Mouse (Mus musculus) thymus, adult 2 months (tissue): ENCODE data around the gene Arhgef28. TPM values are rescaled to one million over a fixed set of nuclear protein-coding genes. Genes with fewer than 3 reads are reported as not detected.

ENCODE experiments used
- DNase-seq: peaks from one replicate; pipeline ENCODE4 v3.0.0; 2021
- H3K27ac ChIP-seq: fragments of 200-500 bp; 2 replicates; pipeline ENCODE4 v1.5.1; 2012; ENCODE audit warnings: low read length, control low read depth; ENCODE audit not compliant: control insufficient read depth, insufficient read depth
- H3K27me3 ChIP-seq: fragments of 200-500 bp; 2 replicates; pipeline ENCODE4 v1.6.1; 2012; ENCODE audit warnings: mild to moderate bottlenecking, low read length, moderate library complexity, mixed read lengths; ENCODE audit not compliant: control insufficient read depth, insufficient read depth
- H3K36me3 ChIP-seq: fragments of 200-500 bp; 2 replicates; pipeline ENCODE4 v1.6.1; 2012; ENCODE audit warnings: mild to moderate bottlenecking, low read length, moderate library complexity; ENCODE audit not compliant: control insufficient read depth, insufficient read depth
- H3K4me1 ChIP-seq: fragments of 200-500 bp; replicated peaks from 2 replicates; pipeline ENCODE4 v1.6.1; 2012; ENCODE audit warnings: low read length; ENCODE audit not compliant: control insufficient read depth, insufficient read depth
- H3K4me3 ChIP-seq: fragments of 200-500 bp; 2 replicates; pipeline ENCODE4 v1.5.1; 2012; ENCODE audit warnings: mild to moderate bottlenecking, low read length, control low read depth, moderate library complexity; ENCODE audit not compliant: control insufficient read depth, insufficient read depth
- CTCF ChIP-seq: fragments of 200-500 bp; IDR thresholded peaks from 2 replicates; pipeline ENCODE4 v1.5.1; 2012; ENCODE audit warnings: mild to moderate bottlenecking, control low read depth, low read length, moderate library complexity, borderline replicate concordance; ENCODE audit not compliant: control insufficient read depth, poor library complexity, insufficient read depth; ENCODE audit errors: extremely low read depth
- POLR2A ChIP-seq: fragments of 200-500 bp; IDR thresholded peaks from 2 replicates; pipeline ENCODE4 v1.6.1; 2012; ENCODE audit warnings: mild to moderate bottlenecking, low read length, control low read depth, moderate library complexity; ENCODE audit not compliant: control insufficient read depth, poor library complexity, insufficient read depth; ENCODE audit errors: extremely low read depth
- WGBS: fragments of 180-500 bp; shearing (Covaris S2); methylation state at CpG from one replicate; pipeline ENCODE4 v1.1.7; 2018; 5-methylcytosine and 5-hydroxymethylcytosine counted together
- polyA plus RNA-seq: library from polyadenylated mRNA; depleted of rRNA; stranded (reverse); fragments of >200 nt; gene quantifications from 2 replicates; pipeline ENCODE4 v1.2.3, GENCODE M21; 2012

The Arhgef28 gene
- polyA plus RNA-seq, 1 experiment: 2.0 TPM

DNA sequence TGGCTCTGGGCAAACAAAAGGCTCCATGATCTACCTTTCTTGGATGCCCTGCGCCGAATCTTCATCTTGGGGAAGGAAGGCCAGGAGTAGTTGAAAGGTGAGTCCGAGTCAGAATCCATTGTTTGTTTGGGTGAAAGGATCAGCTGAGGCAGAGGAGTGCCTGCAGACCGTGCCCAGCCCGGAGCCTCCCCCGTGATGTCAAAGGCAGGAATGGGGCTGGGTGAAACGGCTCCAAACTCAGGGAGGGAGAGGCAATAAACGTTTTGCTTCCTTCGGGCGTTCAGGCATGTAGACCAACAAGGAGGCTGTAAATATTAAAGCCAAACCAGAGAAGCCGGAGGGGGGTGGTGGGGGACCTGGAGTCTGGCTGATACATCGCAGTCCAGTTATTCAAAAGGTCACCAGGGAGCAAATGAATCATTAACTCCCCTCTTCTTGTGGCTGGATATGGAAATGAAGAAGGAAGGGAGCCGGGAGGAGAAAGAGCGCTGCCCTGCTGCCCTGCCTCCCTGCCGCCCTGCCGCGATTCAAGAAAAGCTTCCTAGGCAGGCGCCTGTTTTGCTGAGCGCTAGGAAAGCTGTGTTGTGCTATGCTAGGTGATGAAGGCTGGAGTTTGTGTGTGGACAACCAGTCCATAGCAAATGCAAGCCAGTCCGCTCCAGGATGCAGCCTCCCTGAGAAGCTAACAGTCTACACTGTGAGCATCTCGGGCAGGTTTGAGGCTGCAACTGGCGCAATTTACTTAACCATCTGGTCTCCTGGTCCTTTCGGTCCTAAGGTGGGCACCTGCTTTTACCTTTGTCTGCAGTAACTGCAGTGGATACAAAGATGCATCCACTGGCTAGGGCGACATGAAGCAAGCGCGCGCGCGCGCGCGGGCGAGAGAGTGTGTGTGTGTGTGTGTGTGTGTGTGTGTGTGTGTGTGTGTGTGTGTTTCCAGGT is 190.0 kb downstream of the Arhgef28 start:
- no peak for DNase-seq
- WGBS: 37% methylated on average over 33 of the region's 33 CpGs

DNA sequence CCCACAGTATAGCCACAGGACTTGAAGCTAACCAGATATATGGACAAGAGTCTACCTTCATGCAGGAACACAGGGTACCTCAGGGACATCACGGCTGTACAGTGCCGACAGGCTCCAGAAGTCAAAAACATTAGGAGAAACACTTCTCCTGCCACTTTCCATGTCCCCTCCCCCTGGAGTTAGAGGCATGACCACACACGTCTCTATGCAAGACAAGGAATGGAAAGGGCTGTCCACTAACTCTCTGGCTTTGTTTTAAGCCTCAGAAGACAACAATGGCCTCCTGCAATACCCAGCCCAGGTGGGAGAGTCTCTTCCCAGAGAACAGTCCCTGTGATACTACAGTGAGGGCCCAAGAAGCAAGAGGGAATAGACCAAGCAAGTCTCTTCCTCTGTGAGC is 191.3 kb downstream of the Arhgef28 start:
- Histone ChIP-seq H3K27ac (no peak overlapping the region), H3K36me3 (no peaks in the 10 kb centered on the region), H3K27me3 (no peaks in the 10 kb centered on the region; the same call in 1 of the 2 replicates), H3K4me3 (no peak overlapping the region), H3K4me1 (no peaks in the 10 kb centered on the region)
- no peak for TF ChIP-seq CTCF
- TF ChIP-seq POLR2A: no peak
- WGBS: 85% methylated on average over 3 of the region's 3 CpGs
- no peak for DNase-seq

More for the DNA sequence above, 190.0 kb downstream of the Arhgef28 start:
- H3K27me3 ChIP-seq: no peaks in the 10 kb centered on the region; the same call in 1 of the 2 replicates
- H3K27ac ChIP-seq: no peak overlapping the region
- H3K4me3 ChIP-seq: no peak overlapping the region
- no peaks in the 10 kb centered on the region for H3K4me1 ChIP-seq
- TF ChIP-seq POLR2A (no peak), CTCF (no peak)
- H3K36me3 ChIP-seq: no peaks in the 10 kb centered on the region

DNA sequence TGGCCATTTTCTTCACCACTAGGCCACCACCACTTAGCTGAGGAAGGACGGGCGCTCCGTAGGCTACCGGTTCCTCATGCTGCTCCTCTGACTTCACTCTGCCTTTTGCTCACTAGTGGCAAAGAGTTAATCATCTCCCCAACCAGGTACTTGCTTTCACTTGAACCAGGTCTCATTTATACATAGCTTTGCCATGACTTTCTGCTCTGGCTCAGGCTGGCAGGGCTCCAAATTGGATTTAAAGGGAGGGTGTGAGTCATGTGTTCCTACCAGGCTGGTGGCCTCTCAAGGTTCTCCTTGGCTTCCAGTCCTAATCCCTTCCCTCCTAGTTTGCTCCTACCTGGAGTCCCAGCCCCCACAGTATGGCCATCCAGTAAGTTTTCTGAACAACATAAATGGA is 192.5 kb downstream of the Arhgef28 start:
- H3K27me3 ChIP-seq: no peaks in the 10 kb centered on the region; the same call in 1 of the 2 replicates
- no peak for TF ChIP-seq POLR2A
- TF ChIP-seq CTCF: no peak
- no peak overlapping the region for H3K4me3 ChIP-seq
- no peak for DNase-seq
- H3K4me1 ChIP-seq: no peaks in the 10 kb centered on the region
- no peak overlapping the region for H3K27ac ChIP-seq
- H3K36me3 ChIP-seq: no peaks in the 10 kb centered on the region
- 99% methylated on average over 4 of the region's 4 CpGs for WGBS

DNA sequence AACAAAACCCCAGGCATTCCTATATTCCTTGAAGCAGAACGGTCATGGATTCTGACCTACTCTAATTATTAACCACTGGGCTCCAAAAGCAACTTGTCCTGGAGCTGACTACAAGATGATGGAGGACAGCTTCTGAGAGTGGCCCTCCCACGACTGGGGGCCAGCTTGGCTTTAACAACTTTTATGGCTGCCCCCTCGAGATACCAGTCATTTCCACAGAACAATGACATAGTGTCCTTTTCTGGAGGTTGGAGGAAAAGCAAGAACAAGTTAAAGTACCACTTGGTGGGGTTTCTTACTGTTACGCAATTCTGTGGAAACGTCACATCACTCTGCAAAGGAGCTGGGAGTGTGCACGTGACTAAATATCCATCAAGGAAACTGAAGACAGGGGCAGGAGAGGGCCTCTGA is 194.3 kb downstream of the Arhgef28 start:
- Histone ChIP-seq H3K27me3 (no peaks in the 10 kb centered on the region; the same call in 1 of the 2 replicates), H3K4me1 (no peaks in the 10 kb centered on the region), H3K27ac (no peak overlapping the region), H3K36me3 (no peaks in the 10 kb centered on the region), H3K4me3 (no peak overlapping the region)
- no peak for DNase-seq
- no peak for TF ChIP-seq CTCF
- TF ChIP-seq POLR2A: no peak
- WGBS: 73% methylated on average over 6 of the region's 6 CpGs

DNA sequence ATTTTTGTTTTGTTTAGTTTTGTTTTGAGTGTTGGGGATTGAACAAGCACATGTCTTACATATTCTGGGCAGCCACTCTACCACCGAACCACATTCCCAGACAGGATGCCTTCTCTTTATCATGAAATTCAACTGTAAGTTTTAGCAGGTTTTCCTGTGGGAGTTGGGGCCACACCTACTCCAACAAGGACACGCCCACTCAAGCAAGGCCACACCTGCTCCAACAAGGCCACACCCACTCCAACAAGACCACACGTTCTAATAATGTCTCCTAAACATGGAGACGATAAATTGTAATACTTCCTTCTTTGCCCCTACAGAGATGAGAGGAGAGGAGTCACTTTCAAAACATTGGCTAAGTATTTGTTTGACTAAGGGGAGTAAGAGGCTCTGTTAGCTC is 197.2 kb downstream of the Arhgef28 start:
- no peaks in the 10 kb centered on the region for H3K27me3 ChIP-seq
- no peak for DNase-seq
- no peak overlapping the region for H3K4me3 ChIP-seq
- no peaks in the 10 kb centered on the region for H3K4me1 ChIP-seq
- no peaks in the 10 kb centered on the region for H3K36me3 ChIP-seq
- no peak overlapping the region for H3K27ac ChIP-seq
- TF ChIP-seq POLR2A (no peak), CTCF (no peak)
- 75% methylated on average over 4 of the region's 4 CpGs for WGBS

DNA sequence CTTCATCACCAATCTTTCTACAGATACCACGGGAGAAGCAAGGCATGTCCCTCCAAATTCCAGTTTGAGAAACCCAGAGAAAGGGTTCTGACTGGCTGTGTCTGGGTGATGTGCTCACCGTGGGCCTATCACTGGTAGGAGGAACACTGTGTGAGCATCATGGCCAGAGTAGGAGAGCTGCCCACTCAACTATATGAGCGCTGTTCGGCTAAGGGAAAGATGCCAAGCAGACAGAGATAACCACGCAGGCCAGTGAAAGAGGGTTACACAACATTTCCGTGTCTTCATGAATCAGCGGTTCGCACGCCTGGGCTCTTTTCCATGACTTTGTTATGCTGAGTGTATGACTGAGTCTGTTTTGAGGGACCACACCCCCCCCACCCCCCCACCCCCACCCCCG is 197.7 kb downstream of the Arhgef28 start:
- no peak for TF ChIP-seq POLR2A
- TF ChIP-seq CTCF: no peak
- Histone ChIP-seq H3K4me3 (no peak overlapping the region), H3K4me1 (no peaks in the 10 kb centered on the region), H3K27me3 (no peaks in the 10 kb centered on the region), H3K27ac (no peak overlapping the region), H3K36me3 (no peaks in the 10 kb centered on the region)
- WGBS: 84% methylated on average over 10 of the region's 10 CpGs
- DNase-seq: no peak
